Mouse (Mus musculus) G1E (cell line): Measurements from ENCODE around the gene Spred1.

ENCODE experiments used
- CTCF ChIP-seq: IDR thresholded peaks from 2 replicates; pipeline ENCODE4 v1.5.1; 2012; ENCODE audit warnings: low read depth, low read length, inconsistent platforms, mixed read lengths
- GATA1 ChIP-seq: IDR thresholded peaks from 2 replicates; pipeline ENCODE4 v1.6.1; 2012; ENCODE audit warnings: borderline replicate concordance, low read length, inconsistent platforms, mixed read lengths
- GATA2 ChIP-seq: IDR thresholded peaks from 2 replicates; pipeline ENCODE4 v1.6.1; 2012; ENCODE audit warnings: low read depth, low read length, inconsistent platforms, borderline replicate concordance
- TAL1 ChIP-seq: conservative IDR thresholded peaks from 2 replicates; pipeline ENCODE4 v1.6.1; 2012; ENCODE audit warnings: low read depth, low read length, inconsistent platforms, mixed read lengths

DNA sequence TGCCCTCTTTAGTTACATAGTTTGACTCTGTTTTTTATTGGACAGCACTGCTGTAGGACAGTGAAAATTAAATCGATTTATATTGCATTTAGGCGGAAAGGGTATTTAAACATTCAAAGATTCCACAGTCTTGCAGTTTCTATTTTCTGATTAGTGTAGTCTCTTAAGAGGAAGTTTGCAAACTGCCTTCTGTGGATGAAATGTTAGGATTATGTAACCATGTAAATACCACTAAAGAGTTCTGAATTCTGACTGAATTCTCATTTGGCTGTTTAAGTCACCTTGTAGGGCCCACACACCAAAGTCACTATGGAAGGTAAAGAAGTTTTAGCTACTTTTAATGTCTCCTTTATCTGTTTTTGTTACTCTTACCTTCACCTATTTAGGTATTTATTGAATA lies 24.9 kb downstream of the Spred1 start:
- no peak for TF ChIP-seq CTCF
- no peak for TF ChIP-seq TAL1
- no peak for TF ChIP-seq GATA2
- TF ChIP-seq GATA1 = no peak
